Mouse (Mus musculus) T-helper 17 cell (primary cell): ENCODE data around the gene Hba-x.

ENCODE experiments used
- in situ Hi-C, 2 experiments: fragments of 300-600 bp; cut with MboI, MseI; formaldehyde crosslinking; loops; 1 replicate in 1 of 2; 2 replicates in 1 of 2; pipeline ENCODE4 v1.15.1; 2025; ENCODE audit warnings: high pct_unique_total_duplicates in 2 of 2

The Hba-x gene

GRCm38 (mm10) chr11:32276347-32276746, at the start of gene Hba-x:
TSS of gene Hba-x (plus strand) at chr11:32276400.
- in situ Hi-C loops: no loop called here

DNA sequence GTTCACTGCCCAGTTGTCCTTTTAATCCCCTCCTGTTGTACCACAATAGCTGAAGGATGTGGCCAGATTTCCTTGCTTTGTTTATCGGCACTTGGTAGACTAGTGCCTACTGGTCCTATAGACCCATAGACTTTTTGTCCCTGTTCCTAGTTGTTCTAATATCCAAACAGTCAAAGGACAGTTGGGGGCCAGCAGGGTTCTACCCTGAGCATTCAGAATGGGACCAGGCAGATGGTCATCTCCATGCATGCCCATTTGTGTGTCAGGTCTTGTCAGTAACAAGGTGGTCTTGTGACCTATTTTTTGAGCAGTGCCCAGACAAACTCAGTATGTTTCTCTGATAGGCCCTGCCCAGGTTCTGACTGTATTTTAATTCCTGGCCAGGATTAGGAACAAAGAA, 49.2 kb upstream of the Hba-x start:
- in situ Hi-C loops: no loop called here

GRCm38 (mm10) chr11:32227555-32227954, 48.6 kb upstream of the Hba-x start:
- in situ Hi-C loops: no loop called here

- in situ Hi-C loops: no loop called here
These were observed 47.8 kb upstream of the Hba-x start for GRCm38 (mm10) chr11:32228292-32228845.

DNA sequence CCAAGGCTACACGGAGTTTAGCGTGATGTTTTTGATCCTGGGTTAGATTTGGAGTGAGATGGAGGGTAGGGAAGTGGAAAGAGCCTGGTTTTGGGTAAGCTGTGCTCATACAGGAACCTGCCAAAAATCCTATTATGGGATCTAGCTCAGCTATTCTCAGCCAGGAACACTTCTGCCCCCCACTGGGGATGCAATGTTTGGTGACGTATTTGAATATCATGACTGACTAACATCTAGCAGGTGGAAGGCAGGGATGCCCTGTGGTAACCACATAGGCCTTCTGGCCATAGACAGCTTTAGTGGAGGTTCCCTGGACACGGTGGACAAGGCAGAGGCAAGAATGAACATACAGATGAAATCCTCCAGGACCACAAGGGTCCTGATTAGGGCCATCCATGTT, 46.0 kb upstream of the Hba-x start:
- in situ Hi-C loops: no loop called here

- in situ Hi-C loops: no loop called here
These were observed 45.1 kb upstream of the Hba-x start for GRCm38 (mm10) chr11:32231125-32231524.

- in situ Hi-C loops: no loop called here
These were observed 43.4 kb upstream of the Hba-x start for GRCm38 (mm10) chr11:32232848-32233247.

- in situ Hi-C loops: no loop called here
These were observed 42.3 kb upstream of the Hba-x start for GRCm38 (mm10) chr11:32233895-32234294.

DNA sequence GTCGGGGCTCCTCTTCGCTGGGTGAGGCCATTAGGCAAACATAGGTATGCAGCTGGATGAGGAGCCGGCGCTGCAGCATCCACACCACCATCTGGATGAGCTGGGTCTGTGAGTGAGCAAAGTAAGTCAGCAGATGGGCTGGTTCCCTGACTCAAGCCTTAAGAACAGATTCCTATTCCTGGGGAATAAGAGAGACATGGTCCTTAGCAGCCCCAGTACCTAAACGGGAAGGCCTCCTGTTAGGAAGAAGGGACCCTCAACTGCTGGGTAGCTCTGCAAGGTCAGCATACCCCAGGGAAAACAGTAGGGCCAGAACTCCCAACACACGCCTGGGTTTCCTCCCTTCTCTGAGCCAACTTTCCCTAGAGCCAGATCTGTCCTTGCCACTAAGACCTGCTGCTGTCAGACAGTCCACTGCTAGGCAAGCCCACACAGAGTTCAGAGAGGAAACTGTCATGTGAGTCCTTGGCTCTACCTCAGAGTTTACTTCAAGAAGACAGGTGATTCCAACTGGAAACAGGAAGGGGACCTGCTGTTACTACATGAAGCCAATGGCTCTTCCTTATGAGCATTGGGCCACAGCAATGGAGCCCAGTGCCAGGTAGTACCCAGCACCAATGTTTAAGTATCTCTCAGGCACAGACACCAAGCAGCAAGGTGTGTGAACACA, 41.2 kb upstream of the Hba-x start:
- in situ Hi-C loops: no loop called here

- in situ Hi-C loops: no loop called here
These were observed 40.6 kb upstream of the Hba-x start for GRCm38 (mm10) chr11:32235646-32236045.

GRCm38 (mm10) chr11:32236132-32236531, 40.1 kb upstream of the Hba-x start:
- in situ Hi-C loops: no loop called here

- in situ Hi-C loops: no loop called here
These were observed 39.3 kb upstream of the Hba-x start for GRCm38 (mm10) chr11:32236712-32237410.

GRCm38 (mm10) chr11:32237411-32237795, 38.8 kb upstream of the Hba-x start:
- in situ Hi-C loops: no loop called here

GRCm38 (mm10) chr11:32238093-32238860, 37.9 kb upstream of the Hba-x start:
- in situ Hi-C loops: no loop called here

GRCm38 (mm10) chr11:32241391-32241790, 34.8 kb upstream of the Hba-x start:
- in situ Hi-C loops: no loop called here

DNA sequence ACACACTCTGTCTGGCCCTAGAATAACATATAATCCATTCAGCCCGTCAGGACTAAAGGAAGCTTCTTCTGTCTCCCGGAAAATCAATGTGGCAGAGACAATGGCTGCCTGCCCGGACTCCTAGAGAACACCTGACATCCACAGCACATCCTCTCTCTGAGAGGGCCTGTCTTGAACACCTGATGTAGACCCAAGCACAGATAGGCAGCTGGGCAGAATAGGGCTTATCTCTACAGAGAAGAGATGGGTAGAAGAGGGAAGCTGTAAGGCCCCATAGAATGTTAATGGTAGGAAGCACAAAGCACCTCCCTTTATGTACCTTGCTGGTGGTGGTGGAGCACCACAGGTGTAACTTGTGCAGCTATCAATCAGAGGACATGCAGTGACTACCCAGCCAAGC, 34.0 kb upstream of the Hba-x start:
- in situ Hi-C loops: no loop called here

DNA sequence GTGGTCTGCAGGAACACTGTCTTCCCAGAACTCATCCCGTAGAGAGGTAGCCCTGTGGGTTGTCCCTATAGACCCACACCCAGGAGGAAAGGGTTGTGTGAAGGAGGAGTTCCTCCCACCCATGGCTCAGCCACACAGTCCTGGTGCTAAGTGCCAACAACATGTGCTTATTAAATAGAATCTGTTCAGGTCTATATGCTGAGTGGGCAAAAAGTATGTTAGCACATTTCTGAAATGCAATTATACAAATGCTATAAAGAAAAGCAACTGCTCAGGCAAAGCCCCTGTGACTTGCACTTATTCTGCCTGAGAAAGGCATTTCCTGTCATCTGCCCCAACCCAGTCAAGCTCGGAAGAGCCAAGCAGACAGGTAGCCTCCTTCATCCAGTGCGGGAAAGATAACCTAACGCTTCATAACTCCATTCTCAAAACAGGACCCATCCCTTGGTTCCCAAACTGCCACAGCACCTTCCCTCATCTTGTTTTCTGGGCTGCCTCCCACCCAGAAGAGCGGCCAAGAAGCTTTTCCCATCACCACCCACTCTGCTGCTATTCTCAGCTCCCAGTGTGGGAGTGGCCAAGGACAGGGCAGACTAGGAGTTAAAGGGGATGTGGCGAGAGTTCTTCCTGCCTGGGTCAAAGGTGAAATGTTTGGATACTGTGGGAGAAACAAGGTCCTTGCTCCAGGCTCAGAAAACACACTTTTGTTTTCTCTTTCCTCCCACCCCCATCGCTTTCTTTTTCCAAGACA, 32.8 kb upstream of the Hba-x start:
- in situ Hi-C loops: no loop called here

GRCm38 (mm10) chr11:32244064-32244463, 32.1 kb upstream of the Hba-x start:
- in situ Hi-C loops: no loop called here

- in situ Hi-C loops: no loop called here
These were observed 31.6 kb upstream of the Hba-x start for GRCm38 (mm10) chr11:32244617-32245016.

DNA sequence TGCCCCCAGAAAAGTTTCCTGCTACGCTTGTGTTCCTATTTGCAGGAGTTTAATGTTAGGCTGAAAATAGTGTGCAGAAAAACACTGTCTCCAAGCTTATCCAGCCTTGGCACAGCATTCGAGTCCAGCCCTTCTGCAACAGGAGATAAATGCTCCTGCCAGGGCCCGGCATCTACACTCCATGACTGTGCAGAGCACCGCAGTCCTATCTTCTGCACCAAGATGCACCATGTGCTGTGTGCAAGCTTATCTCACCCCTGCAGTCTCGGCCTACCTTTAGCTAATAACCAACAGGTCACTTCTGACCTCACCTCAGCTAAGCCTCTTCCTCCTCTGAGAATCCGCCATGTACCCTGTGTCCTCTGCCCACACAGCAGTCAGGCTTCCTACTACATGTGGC, 30.6 kb upstream of the Hba-x start:
- in situ Hi-C loops: no loop called here

DNA sequence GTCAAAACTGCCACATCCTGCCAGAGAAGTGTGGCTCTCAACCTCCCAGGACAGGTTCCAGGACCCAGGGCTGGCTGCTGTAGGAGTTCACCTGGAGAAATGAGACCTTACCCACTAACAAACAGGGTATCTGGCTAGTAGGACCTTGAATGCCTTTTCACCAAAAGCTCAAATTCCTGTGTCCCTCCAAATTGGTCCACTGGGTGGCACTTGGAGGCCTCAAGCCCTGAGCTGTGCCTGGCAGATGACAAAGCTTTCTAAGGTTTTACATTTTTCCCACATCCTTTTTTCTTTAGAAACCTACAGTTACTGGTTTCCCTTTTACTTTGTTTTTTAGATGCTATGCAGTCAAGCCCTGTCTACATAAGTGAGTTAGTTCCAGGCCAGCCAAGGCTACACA, 29.1 kb upstream of the Hba-x start:
- in situ Hi-C loops: no loop called here

- in situ Hi-C loops: no loop called here
These were observed 27.9 kb upstream of the Hba-x start for GRCm38 (mm10) chr11:32248350-32248749.
